Mouse (Mus musculus) heart, postnatal 10 days (tissue): ENCODE results near the gene Arhgap18. TPM values are rescaled to one million over a fixed set of nuclear protein-coding genes. Genes with fewer than 3 reads are reported as not detected.
"Not testable (repeated sequence)": the region's sequence is repeated elsewhere in the genome, so short reads cannot be mapped to it uniquely, and the experiment has no call there.

Experiments used
- DNase-seq, 2 experiments: peaks; one replicate each; pipeline ENCODE4 v3.0.0; 2021
- intact Hi-C: fragments of 180-260 bp; cut with DNase I; formaldehyde crosslinking; loops from one replicate; pipeline ENCODE4 v1.15.1; 2025
- total RNA-seq, 2 experiments: library from RNA; stranded (reverse); gene quantifications; 2 replicates each; pipeline ENCODE4 v1.2.3; 2021

Arhgap18 gene
- total RNA-seq, 2 experiments from 2014 or later: 36.3 to 64.0 TPM

- intact Hi-C loops: loop anchor here (1.0 to 5.0 kb wide), 5 partner anchors 117 to 517 kb away; no protein-coding TSS in a partner anchor
Measured at GRCm38 (mm10) chr10:26889754-26890153, 136.5 kb downstream of the Arhgap18 start.

GRCm38 (mm10) chr10:26890269-26890955 is 137.2 kb downstream of the Arhgap18 start:
- peak; percentile 75 to 84 for DNase-seq
- intact Hi-C loops: loop anchor here (1.0 to 5.0 kb wide), 3 partner anchors 138 to 518 kb away; no protein-coding TSS in a partner anchor

More at GRCm38 (mm10) chr10:26889754-26890153, 136.5 kb downstream of the Arhgap18 start:
- DNase-seq: no peak

GRCm38 (mm10) chr10:26893091-26893490 is 139.9 kb downstream of the Arhgap18 start:
- no peak for DNase-seq
- intact Hi-C loops: loop anchor here (5.0 kb wide), 1 partner anchor 401 kb away; no protein-coding TSS in a partner anchor

- DNase-seq: no peak
- intact Hi-C loops: no loop called here
Measured at GRCm38 (mm10) chr10:26895726-26896125, 142.5 kb downstream of the Arhgap18 start.

- intact Hi-C loops: no loop called here
- no peak for DNase-seq
Measured at GRCm38 (mm10) chr10:26900426-26900825, 147.2 kb downstream of the Arhgap18 start.

GRCm38 (mm10) chr10:26903781-26904180 is 150.6 kb downstream of the Arhgap18 start:
- no peak for DNase-seq
- intact Hi-C loops: no loop called here

- intact Hi-C loops: no loop called here
- DNase-seq: no peak
Measured at GRCm38 (mm10) chr10:26911176-26911575, 158.0 kb downstream of the Arhgap18 start.

GRCm38 (mm10) chr10:26912112-26912797 is 159.0 kb downstream of the Arhgap18 start:
- no peak for DNase-seq
- intact Hi-C loops: no loop called here

- no peak for DNase-seq
- intact Hi-C loops: no loop called here
Measured at GRCm38 (mm10) chr10:26912807-26913206, 159.6 kb downstream of the Arhgap18 start.

GRCm38 (mm10) chr10:26919307-26919977 is 166.2 kb downstream of the Arhgap18 start:
- intact Hi-C loops: no loop called here
- DNase-seq: peak; percentile 51 to 71

GRCm38 (mm10) chr10:26920383-26920979 is 167.3 kb downstream of the Arhgap18 start:
- intact Hi-C loops: loop anchor here (2.0 kb wide), 1 partner anchor 74 kb away; no protein-coding TSS in a partner anchor
- no peak for DNase-seq

- DNase-seq, intact Hi-C loops: not testable (repeated sequence)
Measured at GRCm38 (mm10) chr10:26936056-26936455, 182.8 kb downstream of the Arhgap18 start.

- DNase-seq, intact Hi-C loops: not testable (repeated sequence)
Measured at GRCm38 (mm10) chr10:26938464-26938863, 185.2 kb downstream of the Arhgap18 start.

GRCm38 (mm10) chr10:26939549-26939948 is 186.3 kb downstream of the Arhgap18 start:
- DNase-seq: no peak
- intact Hi-C loops: no loop called here

GRCm38 (mm10) chr10:26948331-26948730 is 195.1 kb downstream of the Arhgap18 start:
- intact Hi-C loops: no loop called here
- DNase-seq: peak; percentile 7 to 12

- DNase-seq: peak in 1 of 2 experiments; percentile 4
- intact Hi-C loops: no loop called here
Measured at GRCm38 (mm10) chr10:26949667-26950066, 196.4 kb downstream of the Arhgap18 start.

GRCm38 (mm10) chr10:26950448-26950847 is 197.2 kb downstream of the Arhgap18 start:
- no peak for DNase-seq
- intact Hi-C loops: no loop called here

GRCm38 (mm10) chr10:26958513-26958912 is 205.3 kb downstream of the Arhgap18 start:
- DNase-seq: no peak
- intact Hi-C loops: no loop called here
